Mouse (Mus musculus): ENCODE results near the gene Negr1. TPM values are rescaled to one million over a fixed set of nuclear protein-coding genes. Genes with fewer than 3 reads are reported as not detected.

Gene Negr1
- polyA plus RNA-seq, 1 experiment = 0.02 TPM

GRCm38 (mm10) chr3:156791234-156791633 lies 229.6 kb downstream of the Negr1 start:
- Histone ChIP-seq H3K79me3 (ENCODE audit: low read depth) (no peaks in the 10 kb centered on the region), H3K36me3 (ENCODE audit: control insufficient read depth, insufficient read depth) (no peaks in the 10 kb centered on the region), H3K79me2 (ENCODE audit: control insufficient read depth, insufficient read depth) (no peaks in the 10 kb centered on the region), H3K4me3 (ENCODE audit: insufficient read depth, poor library complexity, severe bottlenecking) (no peak overlapping the region), H3ac (ENCODE audit: control insufficient read depth, insufficient read length, low read depth) (no peak overlapping the region), H3K27me3 (ENCODE audit: control insufficient read depth, insufficient read depth, insufficient read length) (no peaks in the 10 kb centered on the region)
- TF ChIP-seq MYOG (IDR thresholded peaks at IDR 0.05; ENCODE audit: control insufficient read depth, extremely low read depth, insufficient read length) (no peak), MAX (IDR thresholded peaks at IDR 0.05) (no peak), MYOD1 (IDR thresholded peaks at IDR 0.05; ENCODE audit: control insufficient read depth, insufficient read length, low read depth) (no peak), CEBPB (IDR thresholded peaks at IDR 0.05; ENCODE audit: low read depth) (no peak), FOSL1 (IDR thresholded peaks at IDR 0.05; ENCODE audit: insufficient read depth, low read length, poor library complexity, severe bottlenecking) (no peak), CTCF (IDR thresholded peaks at IDR 0.05; ENCODE audit: control insufficient read depth, insufficient read depth, insufficient read length) (no peak)

DNA sequence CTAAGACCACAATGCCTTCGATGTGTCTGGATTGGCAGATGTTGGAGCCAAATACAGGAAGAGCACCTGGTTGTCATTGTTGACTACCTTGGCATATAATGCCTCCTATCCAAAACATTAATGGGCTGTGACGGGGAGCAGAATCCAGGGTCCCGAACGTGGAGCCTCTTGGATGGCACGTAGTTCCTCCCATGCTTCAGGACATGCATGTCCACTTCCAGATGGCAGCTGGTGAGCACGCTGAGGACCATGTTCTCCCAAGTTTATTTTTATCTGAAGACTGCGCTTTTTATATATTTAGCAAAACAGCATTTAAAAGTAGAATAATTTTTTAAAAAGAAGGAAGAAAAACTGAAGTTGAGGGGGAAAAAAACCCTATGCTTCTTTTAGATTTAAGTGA lies 231.1 kb downstream of the Negr1 start:
- no peaks in the 10 kb centered on the region for H3K27me3 ChIP-seq (ENCODE audit: control insufficient read depth, insufficient read depth, insufficient read length)
- H3K36me3 ChIP-seq (ENCODE audit: control insufficient read depth, insufficient read depth) = no peaks in the 10 kb centered on the region
- H3ac ChIP-seq (ENCODE audit: control insufficient read depth, insufficient read length, low read depth) = no peak overlapping the region
- TF ChIP-seq FOSL1 (IDR thresholded peaks at IDR 0.05; ENCODE audit: insufficient read depth, low read length, poor library complexity, severe bottlenecking) (no peak), MYOD1 (IDR thresholded peaks at IDR 0.05; ENCODE audit: control insufficient read depth, insufficient read length, low read depth) (no peak), CEBPB (IDR thresholded peaks at IDR 0.05; ENCODE audit: low read depth) (no peak), MYOG (IDR thresholded peaks at IDR 0.05; ENCODE audit: control insufficient read depth, extremely low read depth, insufficient read length) (no peak), USF1 (IDR thresholded peaks at IDR 0.05; ENCODE audit: low read depth) (no peak), MAX (IDR thresholded peaks at IDR 0.05) (no peak), CTCF (IDR thresholded peaks at IDR 0.05; ENCODE audit: control insufficient read depth, insufficient read depth, insufficient read length) (no peak)
- H3K79me2 ChIP-seq (ENCODE audit: control insufficient read depth, insufficient read depth) = no peaks in the 10 kb centered on the region
- H3K4me3 ChIP-seq (ENCODE audit: insufficient read depth, poor library complexity, severe bottlenecking) = no peak overlapping the region
- H3K79me3 ChIP-seq (ENCODE audit: low read depth) = no peaks in the 10 kb centered on the region

GRCm38 (mm10) chr3:156794091-156794490 lies 232.5 kb downstream of the Negr1 start:
- Histone ChIP-seq H3K79me3 (ENCODE audit: low read depth) (no peaks in the 10 kb centered on the region), H3K27me3 (ENCODE audit: control insufficient read depth, insufficient read depth, insufficient read length) (no peaks in the 10 kb centered on the region), H3K79me2 (ENCODE audit: control insufficient read depth, insufficient read depth) (no peaks in the 10 kb centered on the region), H3K4me3 (ENCODE audit: insufficient read depth, poor library complexity, severe bottlenecking) (no peak overlapping the region), H3K36me3 (ENCODE audit: control insufficient read depth, insufficient read depth) (no peaks in the 10 kb centered on the region), H3ac (ENCODE audit: control insufficient read depth, insufficient read length, low read depth) (no peak overlapping the region)
- no peak for TF ChIP-seq MAX (IDR thresholded peaks at IDR 0.05)

- no peak for TF ChIP-seq MYOD1 (IDR thresholded peaks at IDR 0.05; ENCODE audit: control insufficient read depth, insufficient read length, low read depth)
- TF ChIP-seq MYOG (IDR thresholded peaks at IDR 0.05; ENCODE audit: control insufficient read depth, extremely low read depth, insufficient read length) = no peak
- TF ChIP-seq FOSL1 (IDR thresholded peaks at IDR 0.05; ENCODE audit: insufficient read depth, low read length, poor library complexity, severe bottlenecking) = no peak
- TF ChIP-seq CTCF (IDR thresholded peaks at IDR 0.05; ENCODE audit: control insufficient read depth, insufficient read depth, insufficient read length) = no peak
- Histone ChIP-seq H3K79me2 (ENCODE audit: control insufficient read depth, insufficient read depth) (no peaks in the 10 kb centered on the region), H3K79me3 (ENCODE audit: low read depth) (no peaks in the 10 kb centered on the region), H3ac (ENCODE audit: control insufficient read depth, insufficient read length, low read depth) (no peak overlapping the region), H3K36me3 (ENCODE audit: control insufficient read depth, insufficient read depth) (no peaks in the 10 kb centered on the region), H3K4me3 (ENCODE audit: insufficient read depth, poor library complexity, severe bottlenecking) (no peak overlapping the region), H3K27me3 (ENCODE audit: control insufficient read depth, insufficient read depth, insufficient read length) (no peaks in the 10 kb centered on the region)
These were observed 233.0 kb downstream of the Negr1 start for GRCm38 (mm10) chr3:156794610-156795009.

DNA sequence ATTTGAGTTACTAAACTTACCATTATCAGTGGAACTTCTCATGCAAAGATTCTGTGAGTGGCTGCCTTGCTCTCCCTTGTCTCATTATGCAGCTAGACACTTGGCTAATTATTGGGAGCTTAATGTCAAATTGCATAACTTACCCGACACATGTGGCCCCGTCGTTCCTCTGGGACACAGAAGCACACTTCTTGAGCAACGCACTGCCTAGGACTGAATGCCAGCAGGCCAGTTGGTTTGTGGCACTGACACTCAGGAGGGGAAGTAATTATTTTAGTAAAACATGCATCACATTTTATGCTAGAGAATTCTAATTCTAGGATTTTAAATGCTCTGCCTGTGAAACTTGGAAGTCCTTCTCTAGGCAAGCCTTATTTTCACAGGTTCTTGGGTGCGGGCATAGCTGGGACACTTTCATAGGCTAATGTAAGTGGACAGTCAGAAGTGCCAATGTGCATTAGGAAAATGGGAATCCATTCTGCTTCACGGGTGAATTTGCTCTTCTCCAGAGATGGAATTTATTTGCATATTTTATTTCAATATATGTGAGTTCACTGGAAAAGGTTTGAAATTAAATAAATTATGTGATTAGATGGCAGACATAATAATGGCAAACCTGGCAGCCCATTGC lies 234.6 kb downstream of the Negr1 start:
- H3K36me3 ChIP-seq (ENCODE audit: control insufficient read depth, insufficient read depth) = no peaks in the 10 kb centered on the region
- no peak overlapping the region for H3K4me3 ChIP-seq (ENCODE audit: insufficient read depth, poor library complexity, severe bottlenecking)
- H3ac ChIP-seq (ENCODE audit: control insufficient read depth, insufficient read length, low read depth) = no peak overlapping the region
- H3K27me3 ChIP-seq (ENCODE audit: control insufficient read depth, insufficient read depth, insufficient read length) = no peaks in the 10 kb centered on the region
- H3K79me2 ChIP-seq (ENCODE audit: control insufficient read depth, insufficient read depth) = no peaks in the 10 kb centered on the region
- no peaks in the 10 kb centered on the region for H3K79me3 ChIP-seq (ENCODE audit: low read depth)
- TF ChIP-seq FOSL1 (IDR thresholded peaks at IDR 0.05; ENCODE audit: insufficient read depth, low read length, poor library complexity, severe bottlenecking) = no peak
- TF ChIP-seq MYOG (IDR thresholded peaks at IDR 0.05; ENCODE audit: control insufficient read depth, extremely low read depth, insufficient read length) = no peak
- no peak for TF ChIP-seq MAX (IDR thresholded peaks at IDR 0.05)
- no peak for TF ChIP-seq CTCF (IDR thresholded peaks at IDR 0.05; ENCODE audit: control insufficient read depth, insufficient read depth, insufficient read length)
- no peak for TF ChIP-seq USF1 (IDR thresholded peaks at IDR 0.05; ENCODE audit: low read depth)
- TF ChIP-seq CEBPB (IDR thresholded peaks at IDR 0.05; ENCODE audit: low read depth) = no peak
- no peak for TF ChIP-seq MYOD1 (IDR thresholded peaks at IDR 0.05; ENCODE audit: control insufficient read depth, insufficient read length, low read depth)

- Histone ChIP-seq H3K36me3 (ENCODE audit: control insufficient read depth, insufficient read depth) (no peaks in the 10 kb centered on the region), H3ac (ENCODE audit: control insufficient read depth, insufficient read length, low read depth) (no peak overlapping the region), H3K79me3 (ENCODE audit: low read depth) (no peaks in the 10 kb centered on the region), H3K4me3 (ENCODE audit: insufficient read depth, poor library complexity, severe bottlenecking) (no peak overlapping the region), H3K27me3 (ENCODE audit: control insufficient read depth, insufficient read depth, insufficient read length) (no peaks in the 10 kb centered on the region), H3K79me2 (ENCODE audit: control insufficient read depth, insufficient read depth) (no peaks in the 10 kb centered on the region)
- TF ChIP-seq USF1 (IDR thresholded peaks at IDR 0.05; ENCODE audit: low read depth) = no peak
- no peak for TF ChIP-seq CEBPB (IDR thresholded peaks at IDR 0.05; ENCODE audit: low read depth)
- TF ChIP-seq CTCF (IDR thresholded peaks at IDR 0.05; ENCODE audit: control insufficient read depth, insufficient read depth, insufficient read length) = no peak
- TF ChIP-seq MAX (IDR thresholded peaks at IDR 0.05) = no peak
- TF ChIP-seq FOSL1 (IDR thresholded peaks at IDR 0.05; ENCODE audit: insufficient read depth, low read length, poor library complexity, severe bottlenecking) = no peak
- no peak for TF ChIP-seq MYOD1 (IDR thresholded peaks at IDR 0.05; ENCODE audit: control insufficient read depth, insufficient read length, low read depth)
- TF ChIP-seq MYOG (IDR thresholded peaks at IDR 0.05; ENCODE audit: control insufficient read depth, extremely low read depth, insufficient read length) = no peak
These were observed 237.6 kb downstream of the Negr1 start for GRCm38 (mm10) chr3:156799228-156799627.
